Mouse (Mus musculus) testis, adult 2 months (tissue): ENCODE data around the gene Hykk.

Source experiments
- CTCF ChIP-seq: fragments of 200-500 bp; IDR thresholded peaks from 2 replicates; pipeline ENCODE4 v1.5.1; 2012; ENCODE audit warnings: low read depth, mild to moderate bottlenecking, inconsistent platforms, low read length, moderate library complexity; ENCODE audit not compliant: control insufficient read depth, insufficient read depth, insufficient replicate concordance
- POLR2A ChIP-seq: fragments of 200-500 bp; IDR thresholded peaks from 2 replicates; pipeline ENCODE4 v1.6.1; 2012; ENCODE audit warnings: low read depth, mild to moderate bottlenecking, inconsistent platforms, low read length, moderate library complexity; ENCODE audit not compliant: control insufficient read depth

DNA sequence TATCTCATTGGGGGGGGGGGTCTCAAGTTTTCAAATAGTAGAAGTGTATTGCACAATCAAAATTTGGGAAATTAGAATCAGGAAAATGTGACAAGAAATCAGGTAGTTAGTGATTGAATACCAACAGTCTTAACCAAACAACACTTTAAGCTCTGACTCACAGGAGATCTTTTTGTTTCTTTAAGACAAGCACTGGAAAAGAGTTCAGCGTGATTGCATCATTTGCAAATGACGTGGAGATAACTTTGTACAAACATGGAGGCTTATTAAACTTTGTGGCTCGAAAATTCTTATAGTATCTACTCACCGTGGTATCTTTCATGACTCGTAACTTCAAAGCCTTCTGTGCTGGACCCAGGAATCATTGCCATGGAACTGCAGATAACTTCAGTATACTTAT is 7.6 kb upstream of the Hykk start:
- TF ChIP-seq POLR2A (no peak), CTCF (no peak)
